Mouse (Mus musculus): ENCODE results near the gene Egfl8. TPM values are rescaled to one million over a fixed set of nuclear protein-coding genes. Genes with fewer than 3 reads are reported as not detected.

Gene Egfl8
- total RNA-seq, 2 experiments from 2014 or later, result 5.4 to 11.1 TPM

GRCm38 (mm10) chr17:34587814-34588213, 28.0 kb downstream of the Egfl8 start:
- no peak for DNase-seq
- intact Hi-C loops (cut with DNase I; ENCODE audit: low total_unique reads), result no loop called here

- intact Hi-C loops (cut with DNase I; ENCODE audit: low total_unique reads), result no loop called here
- DNase-seq, result peak; percentile 97
These were observed 28.4 kb downstream of the Egfl8 start for GRCm38 (mm10) chr17:34587423-34587811.

- DNase-seq, result peak; percentile 91
- intact Hi-C loops (cut with DNase I; ENCODE audit: low total_unique reads), result no loop called here
These were observed 28.9 kb downstream of the Egfl8 start for GRCm38 (mm10) chr17:34586796-34587422.

GRCm38 (mm10) chr17:34585877-34586771, 29.6 kb downstream of the Egfl8 start:
- no peak for DNase-seq
- intact Hi-C loops (cut with DNase I; ENCODE audit: low total_unique reads), result no loop called here

DNA sequence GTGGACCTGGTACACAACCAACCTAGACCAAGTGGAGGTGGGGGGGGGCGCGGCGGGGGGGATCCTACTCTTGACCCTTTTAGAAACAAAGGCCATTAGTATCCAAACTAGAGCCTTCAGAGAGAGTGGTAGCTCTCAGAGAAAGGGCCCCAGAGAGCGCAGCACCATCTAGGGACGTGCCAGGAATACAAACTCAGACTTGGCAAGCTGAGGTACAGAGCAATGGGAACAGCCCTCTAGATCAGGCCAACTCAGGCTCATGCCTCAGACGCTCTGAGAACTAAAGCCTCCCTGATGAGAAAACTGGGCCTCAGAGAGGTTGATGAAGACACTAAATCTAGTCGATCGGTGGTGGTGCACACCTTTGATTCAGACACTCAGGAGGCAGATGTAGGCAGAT, 30.6 kb downstream of the Egfl8 start:
- intact Hi-C loops (cut with DNase I; ENCODE audit: low total_unique reads), result no loop called here
- DNase-seq, result no peak

DNA sequence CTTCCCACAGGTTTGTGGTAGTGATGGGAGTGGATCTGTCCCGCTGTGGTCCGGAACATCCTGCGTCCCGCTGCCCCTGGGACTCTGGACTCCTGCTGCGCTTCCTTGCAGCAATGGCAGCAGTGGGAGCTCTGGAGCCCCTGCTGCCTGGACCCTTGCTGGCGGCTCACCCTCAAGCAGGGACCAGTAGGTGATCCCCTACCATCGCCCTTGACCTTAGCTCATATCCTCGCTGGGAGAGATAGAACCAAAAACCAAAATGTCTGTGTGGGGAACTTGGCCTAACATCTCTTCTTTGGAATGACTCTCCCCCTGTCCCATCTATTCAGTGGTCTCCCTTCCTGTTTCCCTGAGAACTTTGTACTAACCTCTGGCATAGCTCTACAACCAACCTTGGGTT, 32.0 kb downstream of the Egfl8 start:
- intact Hi-C loops (cut with DNase I; ENCODE audit: low total_unique reads), result no loop called here
- no peak for DNase-seq

DNA sequence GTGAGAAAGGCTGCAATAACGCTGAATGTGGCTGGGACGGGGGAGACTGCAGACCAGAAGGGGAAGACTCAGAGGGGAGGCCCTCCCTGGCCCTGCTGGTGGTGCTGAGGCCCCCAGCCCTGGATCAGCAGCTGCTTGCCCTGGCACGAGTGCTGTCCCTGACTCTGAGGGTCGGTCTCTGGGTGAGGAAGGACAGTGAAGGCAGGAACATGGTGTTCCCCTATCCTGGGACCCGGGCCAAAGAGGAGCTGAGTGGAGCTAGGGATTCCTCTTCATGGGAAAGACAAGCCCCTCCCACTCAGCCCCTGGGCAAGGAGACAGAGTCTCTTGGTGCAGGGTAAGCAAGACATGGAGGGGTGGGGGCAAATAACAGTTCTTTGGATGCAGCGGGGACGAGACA, 32.4 kb downstream of the Egfl8 start:
- intact Hi-C loops (cut with DNase I; ENCODE audit: low total_unique reads), result no loop called here
- DNase-seq, result no peak

DNA sequence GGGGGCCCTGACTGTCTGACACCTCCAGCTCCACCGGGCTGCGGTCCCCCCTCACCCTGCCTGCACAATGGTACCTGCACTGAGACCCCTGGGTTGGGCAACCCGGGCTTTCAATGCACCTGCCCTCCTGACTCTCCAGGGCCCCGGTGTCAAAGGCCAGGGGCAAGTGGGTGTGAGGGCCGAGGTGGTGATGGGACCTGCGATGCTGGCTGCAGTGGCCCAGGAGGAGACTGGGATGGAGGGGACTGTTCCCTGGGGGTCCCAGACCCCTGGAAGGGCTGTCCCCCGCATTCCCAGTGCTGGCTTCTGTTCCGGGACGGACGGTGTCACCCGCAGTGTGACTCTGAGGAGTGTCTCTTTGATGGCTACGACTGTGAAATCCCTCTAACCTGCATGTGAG, 33.2 kb downstream of the Egfl8 start:
- DNase-seq, result no peak
- intact Hi-C loops (cut with DNase I; ENCODE audit: low total_unique reads), result no loop called here

GRCm38 (mm10) chr17:34578070-34578469, 37.7 kb downstream of the Egfl8 start:
- no peak for DNase-seq
- intact Hi-C loops (cut with DNase I; ENCODE audit: low total_unique reads), result no loop called here

GRCm38 (mm10) chr17:34576577-34576976, 39.2 kb downstream of the Egfl8 start:
- intact Hi-C loops (cut with DNase I; ENCODE audit: low total_unique reads), result no loop called here
- no peak for DNase-seq

DNA sequence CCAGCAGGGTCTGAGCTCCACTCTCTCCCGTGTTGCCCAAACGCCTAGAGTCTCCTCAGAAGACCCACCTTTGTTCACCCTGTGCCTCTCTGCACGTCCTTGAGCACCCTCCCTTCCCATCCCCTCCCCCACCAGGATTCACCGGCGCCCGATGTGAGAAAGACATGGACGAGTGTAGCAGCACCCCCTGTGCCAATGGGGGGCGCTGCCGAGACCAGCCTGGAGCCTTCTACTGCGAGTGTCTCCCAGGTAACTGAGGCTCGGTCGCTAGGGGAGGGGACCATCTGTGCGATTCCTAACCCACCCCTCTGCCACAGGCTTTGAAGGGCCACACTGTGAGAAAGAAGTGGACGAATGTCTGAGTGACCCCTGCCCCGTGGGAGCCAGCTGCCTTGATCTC, 43.4 kb downstream of the Egfl8 start:
- intact Hi-C loops (cut with DNase I; ENCODE audit: low total_unique reads), result loop anchor here (5.0 kb wide), 1 partner anchor 45 kb away; the partner anchor contains the start of gene Egfl8
- no peak for DNase-seq

DNA sequence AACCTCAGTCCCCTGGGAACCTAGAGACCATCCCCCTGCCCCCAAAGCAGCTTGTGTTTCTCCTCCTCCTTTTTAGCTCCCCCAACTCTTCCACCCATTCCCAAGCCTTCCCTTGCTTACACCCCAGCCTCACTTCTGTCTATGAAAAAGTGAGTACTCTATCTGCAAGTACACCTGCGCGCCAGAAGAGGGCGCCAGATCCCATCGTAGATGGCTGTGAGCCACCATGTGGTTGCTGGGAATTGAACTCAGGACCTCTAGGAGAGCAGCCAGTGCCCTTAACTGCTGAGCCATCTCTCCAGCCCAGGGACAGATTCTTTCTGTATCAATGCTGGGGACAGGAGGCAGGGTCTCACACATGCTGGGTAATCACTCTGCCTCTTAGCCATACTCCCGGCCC, 43.9 kb downstream of the Egfl8 start:
- intact Hi-C loops (cut with DNase I; ENCODE audit: low total_unique reads), result loop anchor here (5.0 kb wide), 1 partner anchor 45 kb away; the partner anchor contains the start of gene Egfl8
- DNase-seq, result no peak

DNA sequence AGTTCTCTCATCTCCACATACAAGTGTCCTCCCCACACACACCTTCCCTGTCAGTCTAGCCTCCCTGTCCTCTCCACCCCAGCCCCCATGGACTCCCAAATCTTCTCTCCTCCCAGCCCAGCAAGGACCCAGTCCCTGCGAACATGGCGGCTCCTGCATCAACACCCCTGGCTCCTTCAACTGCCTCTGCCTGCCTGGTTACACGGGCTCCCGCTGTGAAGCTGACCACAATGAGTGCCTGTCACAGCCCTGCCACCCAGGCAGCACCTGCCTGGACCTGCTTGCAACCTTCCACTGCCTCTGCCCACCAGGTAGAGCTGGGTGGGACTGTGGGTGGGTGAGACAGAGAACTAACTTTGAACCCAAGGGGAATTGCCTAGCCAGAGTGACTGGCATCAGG, 45.9 kb downstream of the Egfl8 start:
- no peak for DNase-seq
- intact Hi-C loops (cut with DNase I; ENCODE audit: low total_unique reads), result loop anchor here (5.0 kb wide), 1 partner anchor 47 kb away; the partner anchor contains the start of gene Egfl8

- intact Hi-C loops (cut with DNase I; ENCODE audit: low total_unique reads), result no loop called here
- no peak for DNase-seq
These were observed 47.4 kb downstream of the Egfl8 start for GRCm38 (mm10) chr17:34568421-34568820.

GRCm38 (mm10) chr17:34567311-34567710, 48.5 kb downstream of the Egfl8 start:
- DNase-seq, result no peak
- intact Hi-C loops (cut with DNase I; ENCODE audit: low total_unique reads), result no loop called here

DNA sequence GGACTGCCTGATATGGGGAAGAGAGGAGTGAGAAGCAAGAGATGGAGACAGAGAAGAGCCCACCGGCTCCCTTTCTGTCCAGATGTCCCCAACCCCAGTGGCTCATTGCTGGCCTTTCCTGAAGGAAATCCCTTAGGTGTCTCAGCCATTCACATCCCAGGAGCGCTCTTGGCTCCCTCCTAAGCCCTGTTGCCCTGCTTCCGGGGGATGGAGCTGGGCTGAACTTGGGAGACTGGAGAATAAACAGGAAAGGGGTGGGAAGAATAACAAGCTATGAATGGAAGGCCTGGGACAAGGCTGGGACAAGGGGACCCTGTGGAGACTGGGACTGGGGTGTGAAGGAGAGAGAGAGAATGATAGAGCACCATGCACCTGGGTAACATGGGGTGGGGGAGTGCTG, 51.0 kb downstream of the Egfl8 start:
- DNase-seq, result no peak
- intact Hi-C loops (cut with DNase I; ENCODE audit: low total_unique reads), result no loop called here

DNA sequence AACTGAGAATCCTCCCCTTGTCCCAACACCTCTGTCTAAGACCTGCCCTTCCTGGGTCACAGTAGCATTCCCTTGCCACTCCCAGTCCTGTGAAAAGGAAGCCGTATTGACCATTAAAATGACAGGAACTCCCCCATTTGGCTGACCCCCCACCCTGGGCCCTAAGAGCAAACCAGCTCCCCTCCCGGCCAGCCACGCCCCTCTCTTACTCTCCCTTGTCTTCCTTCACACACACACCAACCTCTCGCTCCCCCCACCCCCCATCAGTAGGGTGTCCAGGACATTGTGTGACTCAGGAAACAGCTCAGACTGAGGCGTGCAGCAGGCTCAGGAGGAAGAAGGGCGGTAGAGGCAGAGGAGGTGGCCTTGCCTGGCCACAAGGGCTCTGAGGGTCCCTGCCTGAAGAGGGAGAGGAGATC, 51.8 kb downstream of the Egfl8 start, which contains the start of gene Notch4:
Notch4 (plus strand) TSS at position 266 of the 419 bp plus-strand sequence.
- intact Hi-C loops (cut with DNase I; ENCODE audit: low total_unique reads), result no loop called here
- DNase-seq, result no peak

DNA sequence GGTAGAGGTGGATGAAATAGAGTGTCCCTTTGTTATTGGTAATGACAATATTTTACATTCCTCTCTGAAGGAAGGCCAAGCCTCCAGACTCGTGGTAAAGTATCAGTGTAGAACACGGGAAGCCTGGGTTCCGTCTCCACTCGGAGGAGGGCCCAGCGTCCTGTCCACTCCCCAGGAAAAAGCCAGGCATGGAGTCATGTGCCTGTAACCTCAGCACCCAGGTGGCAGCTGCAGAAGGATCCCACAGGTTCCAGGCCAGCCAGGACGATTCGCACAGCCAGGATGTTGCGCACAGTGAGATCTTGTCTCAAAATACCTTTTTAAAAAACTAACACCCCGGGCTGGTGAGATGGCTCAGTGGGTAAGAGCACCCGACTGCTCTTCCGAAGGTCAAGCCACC, 52.4 kb downstream of the Egfl8 start:
- intact Hi-C loops (cut with DNase I; ENCODE audit: low total_unique reads), result no loop called here
- DNase-seq, result no peak
